Mouse (Mus musculus) ES-Bruce4 (cell line): ENCODE data around the gene Arhgap10. TPM values are rescaled to one million over a fixed set of nuclear protein-coding genes. Genes with fewer than 3 reads are reported as not detected.

Experiments
- H3K27ac ChIP-seq: 2 replicates; pipeline ENCODE4 v1.5.1; 2012; ENCODE audit warnings: low read length, inconsistent platforms; ENCODE audit not compliant: insufficient read depth
- H3K27me3 ChIP-seq: 2 replicates; pipeline ENCODE4 v1.6.1; 2012; ENCODE audit warnings: mild to moderate bottlenecking, low read length, inconsistent platforms; ENCODE audit not compliant: control insufficient read depth, poor library complexity, insufficient read depth, severe bottlenecking
- H3K36me3 ChIP-seq: 2 replicates; pipeline ENCODE4 v1.6.1; 2012; ENCODE audit warnings: inconsistent platforms, mild to moderate bottlenecking, low read length, moderate library complexity; ENCODE audit not compliant: control insufficient read depth, poor library complexity, insufficient read depth, severe bottlenecking
- H3K4me1 ChIP-seq: one replicate; pipeline ENCODE4 v1.8.1; 2011; ENCODE audit warnings: low read length; ENCODE audit not compliant: control insufficient read depth, insufficient read depth
- H3K4me3 ChIP-seq: 2 replicates; pipeline ENCODE4 v1.5.1; 2011; ENCODE audit warnings: low read depth, mild to moderate bottlenecking, low read length
- H3K9ac ChIP-seq: 2 replicates; pipeline ENCODE4 v1.6.1; 2012; ENCODE audit warnings: low read depth, mild to moderate bottlenecking, inconsistent platforms; ENCODE audit not compliant: poor library complexity, severe bottlenecking
- H3K9me3 ChIP-seq: replicated peaks from 2 replicates; pipeline ENCODE4 v1.6.1; 2012; ENCODE audit warnings: mild to moderate bottlenecking, low read length, inconsistent platforms; ENCODE audit not compliant: control insufficient read depth, poor library complexity, insufficient read depth, severe bottlenecking
- CTCF ChIP-seq: IDR thresholded peaks from one replicate; pipeline ENCODE4 v1.8.1; 2011; ENCODE audit warnings: low read depth, low read length
- EP300 ChIP-seq: IDR thresholded peaks from 2 replicates; pipeline ENCODE4 v1.6.1; 2011; ENCODE audit warnings: low read depth, low read length; ENCODE audit not compliant: insufficient read depth
- POLR2A ChIP-seq: IDR thresholded peaks from one replicate; pipeline ENCODE4 v1.8.1; 2011; ENCODE audit warnings: low read length; ENCODE audit not compliant: insufficient read depth
- polyA plus RNA-seq: library from polyadenylated mRNA; stranded (reverse); fragments of >200 nt; gene quantifications from 2 replicates; pipeline ENCODE4 v1.2.4, GENCODE M21; 2011; ENCODE audit warnings: low read depth; ENCODE audit not compliant: missing spikeins, insufficient read depth, insufficient read length

Gene Arhgap10
- polyA plus RNA-seq, 1 experiment: 26.0 TPM

- Histone ChIP-seq H3K27ac (no peak overlapping the region), H3K4me1 (no peaks in the 10 kb centered on the region), H3K27me3 (no peaks in the 10 kb centered on the region), H3K9me3 (no peaks in the 10 kb centered on the region), H3K36me3 (no peaks in the 10 kb centered on the region), H3K4me3 (no peak overlapping the region), H3K9ac (no peak overlapping the region)
- TF ChIP-seq EP300 (no peak), CTCF (no peak), POLR2A (no peak)
Measured at GRCm38 (mm10) chr8:77497442-77497841, 20.3 kb downstream of the Arhgap10 start.

GRCm38 (mm10) chr8:77496253-77496652 lies 21.5 kb downstream of the Arhgap10 start:
- H3K27ac ChIP-seq: no peak overlapping the region
- no peak for TF ChIP-seq EP300
- TF ChIP-seq POLR2A: no peak
- no peak for TF ChIP-seq CTCF
- H3K27me3 ChIP-seq: no peaks in the 10 kb centered on the region
- no peaks in the 10 kb centered on the region for H3K4me1 ChIP-seq
- H3K4me3 ChIP-seq: no peak overlapping the region
- no peaks in the 10 kb centered on the region for H3K36me3 ChIP-seq
- H3K9me3 ChIP-seq: no peaks in the 10 kb centered on the region
- H3K9ac ChIP-seq: no peak overlapping the region

- TF ChIP-seq POLR2A: no peak
- no peak for TF ChIP-seq CTCF
- TF ChIP-seq EP300: no peak
Measured at GRCm38 (mm10) chr8:77494376-77495328, 23.1 kb downstream of the Arhgap10 start.

GRCm38 (mm10) chr8:77492356-77493058 lies 25.2 kb downstream of the Arhgap10 start:
- TF ChIP-seq POLR2A (no peak), EP300 (no peak), CTCF (no peak)
- Histone ChIP-seq H3K36me3 (no peaks in the 10 kb centered on the region), H3K4me3 (no peak overlapping the region), H3K27ac (no peak overlapping the region), H3K27me3 (no peaks in the 10 kb centered on the region), H3K4me1 (no peaks in the 10 kb centered on the region), H3K9ac (no peak overlapping the region), H3K9me3 (no peaks in the 10 kb centered on the region)

More at GRCm38 (mm10) chr8:77494376-77495328, 23.1 kb downstream of the Arhgap10 start:
- Histone ChIP-seq H3K4me1 (no peaks in the 10 kb centered on the region), H3K27ac (no peak overlapping the region), H3K4me3 (no peak overlapping the region), H3K27me3 (no peaks in the 10 kb centered on the region), H3K9me3 (no peaks in the 10 kb centered on the region), H3K36me3 (no peaks in the 10 kb centered on the region), H3K9ac (no peak overlapping the region)

- Histone ChIP-seq H3K27ac (no peak overlapping the region), H3K4me3 (no peak overlapping the region), H3K9me3 (no peaks in the 10 kb centered on the region), H3K36me3 (no peaks in the 10 kb centered on the region), H3K9ac (no peak overlapping the region), H3K4me1 (no peaks in the 10 kb centered on the region), H3K27me3 (no peaks in the 10 kb centered on the region)
- TF ChIP-seq EP300 (no peak), CTCF (no peak), POLR2A (no peak)
Measured at GRCm38 (mm10) chr8:77491231-77491923, 26.4 kb downstream of the Arhgap10 start.
